20 mouse cellular contexts compared by ENCODE assay signal in the genomic region with DNA sequence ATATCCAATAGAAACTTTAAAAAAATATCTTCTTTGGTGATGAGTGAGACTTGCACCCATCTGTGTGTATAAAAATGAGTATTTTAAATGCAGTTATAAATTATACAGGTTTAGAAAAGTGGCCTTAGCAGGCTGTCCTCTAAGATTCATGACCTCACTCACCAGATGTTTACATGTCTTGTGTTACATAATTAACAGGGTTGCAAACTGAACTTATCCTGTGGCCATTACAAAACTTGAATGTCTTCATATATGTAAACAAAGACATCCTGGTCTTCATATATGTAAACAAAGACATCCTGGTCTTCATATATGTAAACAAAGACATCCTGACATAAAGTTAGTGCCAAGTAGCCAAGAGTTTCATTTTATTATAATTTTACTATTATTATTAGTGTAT.
"Had no signal": no experiment of that assay in that cellular context is flagged by ENCODE, and none has a peak within 500 bp of the region (broad histone marks: within the 10 kb centered on the region; RNA-seq: fewer than 3 reads in every experiment).

No protein-coding gene starts in this region.

- H3K9me3 ChIP-seq: liver, embryonic 12.5 days; midbrain, embryonic 10.5 days; midbrain, embryonic 12.5 days; neural tube, embryonic 13.5 days; neural tube, embryonic 15.5 days; stomach, embryonic 15.5 days had no signal

- H3K36me3 ChIP-seq: liver, embryonic 12.5 days; midbrain, embryonic 10.5 days; midbrain, embryonic 12.5 days; neural tube, embryonic 13.5 days; neural tube, embryonic 15.5 days; stomach, embryonic 15.5 days had no signal

- H3K27ac ChIP-seq: liver, embryonic 12.5 days; liver, embryonic 14.5 days; midbrain, embryonic 10.5 days; midbrain, embryonic 12.5 days; neural tube, embryonic 13.5 days; neural tube, embryonic 15.5 days; stomach, embryonic 15.5 days had no signal

- H3K27me3 ChIP-seq: liver, embryonic 12.5 days; midbrain, embryonic 12.5 days; neural tube, embryonic 13.5 days; neural tube, embryonic 15.5 days; stomach, embryonic 15.5 days had no signal

- DNase-seq: lung, adult 18-20 months; lung, postnatal 36 days; midbrain, embryonic 14.5 days; retina, postnatal 1 day; right cerebral cortex, adult 18-20 months; right cerebral cortex, postnatal 25 days; right cerebral cortex, postnatal 4 days; spleen, adult 18-20 months; thymus, adult 18-20 months; thymus, postnatal 14 days; thymus, postnatal 36 days had no signal

- H3K4me3 ChIP-seq: liver, embryonic 12.5 days; midbrain, embryonic 10.5 days; midbrain, embryonic 12.5 days; myocyte; neural tube, embryonic 13.5 days; neural tube, embryonic 15.5 days; stomach, embryonic 15.5 days had no signal

- ATAC-seq: liver, embryonic 12.5 days; midbrain, embryonic 16.5 days had no signal

- H3K4me2 ChIP-seq: liver, embryonic 12.5 days; midbrain, embryonic 12.5 days; neural tube, embryonic 13.5 days; neural tube, embryonic 15.5 days; stomach, embryonic 15.5 days had no signal

- H3K4me1 ChIP-seq: liver, embryonic 12.5 days; midbrain, embryonic 10.5 days; midbrain, embryonic 12.5 days; neural tube, embryonic 13.5 days; neural tube, embryonic 15.5 days; stomach, embryonic 15.5 days had no signal

- H3K9ac ChIP-seq: liver, embryonic 12.5 days; liver, embryonic 14.5 days; midbrain, embryonic 12.5 days; neural tube, embryonic 13.5 days; neural tube, embryonic 15.5 days; stomach, embryonic 15.5 days had no signal
